26 mouse cellular contexts compared by ENCODE assay signal in genomic region chr2:180010686-180011085, GRCm38 (mm10). TPM values are rescaled to one million over a fixed set of nuclear protein-coding genes. Genes with fewer than 3 reads are reported as not detected.
DNase-seq lines count a peak whose midpoint lies in the region; ATAC-seq lines count a peak whose summit lies in the region.
"Had no signal": no experiment of that assay in that cellular context is flagged by ENCODE, and none has a peak within 500 bp of the region (broad histone marks: within the 10 kb centered on the region; RNA-seq: fewer than 3 reads in every experiment).

No protein-coding gene starts in this region.

- 94% methylated on average over 7 of the region's 7 CpGs for WGBS in forebrain, embryonic 11.5 days
- 92% methylated on average over 7 of the region's 7 CpGs for WGBS in forebrain, embryonic 13.5 days
- WGBS in heart, embryonic 10.5 days = 86% methylated on average over 7 of the region's 7 CpGs

- no peak overlapping the region for H3K9ac ChIP-seq in forebrain, embryonic 11.5 days (ENCODE audit: low read length)
- H3K9ac ChIP-seq in forebrain, embryonic 13.5 days = no peak overlapping the region
- H3K9ac ChIP-seq: forebrain, embryonic 15.5 days; heart, embryonic 12.5 days; heart, embryonic 15.5 days; hindbrain, embryonic 13.5 days; intestine, embryonic 15.5 days had no signal

- no peak overlapping the region for H3K4me3 ChIP-seq in forebrain, embryonic 11.5 days (ENCODE audit: low read depth, low read length)
- H3K4me3 ChIP-seq in forebrain, embryonic 13.5 days = no peak overlapping the region
- H3K4me3 ChIP-seq in heart, embryonic 10.5 days = no peak overlapping the region
- H3K4me3 ChIP-seq: forebrain, embryonic 10.5 days; forebrain, embryonic 15.5 days; heart, embryonic 12.5 days; heart, embryonic 15.5 days; hindbrain, embryonic 10.5 days; hindbrain, embryonic 13.5 days; intestine, embryonic 15.5 days had no signal

- no peaks in the 10 kb centered on the region for H3K4me1 ChIP-seq in forebrain, embryonic 11.5 days (replicated peaks; ENCODE audit: control insufficient read depth, insufficient read depth, low read length)
- H3K4me1 ChIP-seq in forebrain, embryonic 13.5 days = no peaks in the 10 kb centered on the region
- no peaks in the 10 kb centered on the region for H3K4me1 ChIP-seq in heart, embryonic 10.5 days
- H3K4me1 ChIP-seq: forebrain, embryonic 15.5 days; heart, embryonic 12.5 days; heart, embryonic 15.5 days; hindbrain, embryonic 10.5 days; hindbrain, embryonic 13.5 days had no signal

- no peak overlapping the region for H3K4me2 ChIP-seq in forebrain, embryonic 11.5 days (ENCODE audit: low read depth, low read length, severe bottlenecking)
- no peak overlapping the region for H3K4me2 ChIP-seq in forebrain, embryonic 13.5 days
- H3K4me2 ChIP-seq: forebrain, embryonic 15.5 days; heart, embryonic 12.5 days; heart, embryonic 15.5 days; hindbrain, embryonic 13.5 days; intestine, embryonic 15.5 days had no signal

- H3K36me3 ChIP-seq in forebrain, embryonic 11.5 days (ENCODE audit: control insufficient read depth, insufficient read depth, low read length) = no peaks in the 10 kb centered on the region
- H3K36me3 ChIP-seq in forebrain, embryonic 13.5 days (ENCODE audit: poor library complexity, severe bottlenecking) = no peaks in the 10 kb centered on the region
- H3K36me3 ChIP-seq in heart, embryonic 10.5 days = no peaks in the 10 kb centered on the region
- H3K36me3 ChIP-seq: forebrain, embryonic 10.5 days; forebrain, embryonic 15.5 days; heart, embryonic 12.5 days; heart, embryonic 15.5 days; hindbrain, embryonic 10.5 days; hindbrain, embryonic 13.5 days; intestine, embryonic 15.5 days had no signal

- intact Hi-C loops in left cerebral cortex, postnatal 10 days (cut with DNase I) = no loop called here

- ATAC-seq in forebrain, embryonic 11.5 days (replicated peaks; ENCODE audit: low FRiP score) = no peak
- ATAC-seq in forebrain, embryonic 13.5 days = no peak
- ATAC-seq: forebrain, embryonic 15.5 days; hindbrain, embryonic 16.5 days; intestine, embryonic 15.5 days had no signal

- DNase-seq in forebrain, embryonic 11.5 days (ENCODE audit: low spot score) = peak; percentile 31
- DNase-seq in heart, embryonic 10.5 days (ENCODE audit: low spot score) = peak; percentile 43
- DNase-seq in heart, adult 18-20 months = no peak
- DNase-seq in ES-CJ7 (ENCODE audit: low read depth, low spot score) = peak; percentile 40
- peak; percentile 40 for DNase-seq in ZHBTc4 (ENCODE audit: low read depth, low spot score)
- DNase-seq in adrenal gland, postnatal 14 days = no peak
- no peak for DNase-seq in left cerebral cortex, postnatal 10 days (ENCODE audit: extremely low spot score in 1 of 2, low spot score in 2 of 2)
- DNase-seq: adrenal gland, postnatal 10 days; cerebellum, adult 11-12 months; cerebellum, adult 8-10 months; cerebellum, postnatal 10 days; cerebellum, postnatal 36 days; embryo, embryonic 11 days; gastrocnemius, postnatal 10 days; heart, postnatal 10 days; heart, postnatal 36 days; kidney, adult 11 months had no signal

- H3K27ac ChIP-seq in forebrain, embryonic 11.5 days (ENCODE audit: low read depth, low read length) = no peak overlapping the region
- H3K27ac ChIP-seq in forebrain, embryonic 13.5 days = no peak overlapping the region
- H3K27ac ChIP-seq in heart, embryonic 10.5 days = no peak overlapping the region
- H3K27ac ChIP-seq: forebrain, embryonic 10.5 days; forebrain, embryonic 15.5 days; heart, embryonic 15.5 days; hindbrain, embryonic 10.5 days; hindbrain, embryonic 13.5 days; intestine, embryonic 15.5 days had no signal

- no peaks in the 10 kb centered on the region for H3K27me3 ChIP-seq in forebrain, embryonic 11.5 days (ENCODE audit: control insufficient read depth, insufficient read depth, low read length)
- H3K27me3 ChIP-seq in forebrain, embryonic 13.5 days = 0 out of 2 replicates have a peak, but pooled peaks cover 5% of the 10 kb centered on the region
- peaks cover 8% of the 10 kb centered on the region; the same call in 1 of the 2 replicates for H3K27me3 ChIP-seq in heart, embryonic 10.5 days (ENCODE audit: insufficient read depth, poor library complexity, severe bottlenecking)
- H3K27me3 ChIP-seq: forebrain, embryonic 15.5 days; heart, embryonic 15.5 days; hindbrain, embryonic 13.5 days; intestine, embryonic 15.5 days had no signal

- H3K9me3 ChIP-seq in forebrain, embryonic 11.5 days (ENCODE audit: control insufficient read depth, low read length) = no peaks in the 10 kb centered on the region
- no peaks in the 10 kb centered on the region for H3K9me3 ChIP-seq in forebrain, embryonic 13.5 days (replicated peaks)
- peaks cover 3% of the 10 kb centered on the region; the same call in 1 of the 2 replicates for H3K9me3 ChIP-seq in heart, embryonic 10.5 days
- H3K9me3 ChIP-seq: forebrain, embryonic 15.5 days; heart, embryonic 15.5 days; hindbrain, embryonic 13.5 days; intestine, embryonic 15.5 days had no signal

RNA-seq across cellular contexts. Expression of gene Lsm14b, which starts 14.1 kb away (rescaled TPM):
- 7.5 and 8.9 TPM in 2 replicates for polyA plus RNA-seq in forebrain, embryonic 11.5 days (2014; fragmentation: Nextera tagmentation; extraction: Ambion mirVana)
- polyA plus RNA-seq in forebrain, embryonic 13.5 days (2015; fragmentation: Nextera tagmentation; extraction: Ambion mirVana) = 20.4 and 20.6 TPM in 2 replicates
- 4.0 and 4.9 TPM in 2 replicates for polyA plus RNA-seq in heart, embryonic 10.5 days (2016; fragmentation: Nextera tagmentation; extraction: Ambion mirVana)
- 10 to 100 TPM; 62.0 to 62.3 TPM for total RNA-seq in heart, adult 18-20 months (2021)
- 36.0 and 36.8 TPM in 2 replicates for total RNA-seq in adrenal gland, postnatal 14 days (2021)
- 100 to 1,000 TPM; 142 to 143 TPM for total RNA-seq in left cerebral cortex, postnatal 10 days (2021)

RNA-seq across cellular contexts. Expression of gene Psma7, which starts 31.5 kb away (rescaled TPM):
- polyA plus RNA-seq in forebrain, embryonic 11.5 days (2014; fragmentation: Nextera tagmentation; extraction: Ambion mirVana) = 681 and 714 TPM in 2 replicates
- polyA plus RNA-seq in forebrain, embryonic 13.5 days (2015; fragmentation: Nextera tagmentation; extraction: Ambion mirVana) = 716 and 737 TPM in 2 replicates
- polyA plus RNA-seq in heart, embryonic 10.5 days (2016; fragmentation: Nextera tagmentation; extraction: Ambion mirVana) = 567 and 701 TPM in 2 replicates
- total RNA-seq in heart, adult 18-20 months (2021) = 100 to 1,000 TPM; 151 to 161 TPM
- total RNA-seq in adrenal gland, postnatal 14 days (2021) = 225 and 229 TPM in 2 replicates
- 100 to 1,000 TPM; 214 to 221 TPM for total RNA-seq in left cerebral cortex, postnatal 10 days (2021)

RNA-seq across cellular contexts. Expression of gene Ss18l1, which starts 31.6 kb away (rescaled TPM):
- polyA plus RNA-seq in forebrain, embryonic 11.5 days (2014; fragmentation: Nextera tagmentation; extraction: Ambion mirVana) = 16.8 and 17.8 TPM in 2 replicates
- polyA plus RNA-seq in forebrain, embryonic 13.5 days (2015; fragmentation: Nextera tagmentation; extraction: Ambion mirVana) = 33.9 and 38.7 TPM in 2 replicates
- 3.5 and 4.4 TPM in 2 replicates for polyA plus RNA-seq in heart, embryonic 10.5 days (2016; fragmentation: Nextera tagmentation; extraction: Ambion mirVana)
- 1 to 10 TPM; 1.9 TPM for total RNA-seq in heart, adult 18-20 months (2021)
- 7.0 and 7.5 TPM in 2 replicates for total RNA-seq in adrenal gland, postnatal 14 days (2021)
- total RNA-seq in left cerebral cortex, postnatal 10 days (2021) = 10 to 100 TPM; 35.8 to 37.3 TPM

RNA-seq across cellular contexts. Expression of gene Taf4, which starts 34.2 kb away (rescaled TPM):
- 7.4 and 8.2 TPM in 2 replicates for polyA plus RNA-seq in forebrain, embryonic 11.5 days (2014; fragmentation: Nextera tagmentation; extraction: Ambion mirVana)
- 5.2 and 6.0 TPM in 2 replicates for polyA plus RNA-seq in forebrain, embryonic 13.5 days (2015; fragmentation: Nextera tagmentation; extraction: Ambion mirVana)
- 2.2 and 3.2 TPM in 2 replicates for polyA plus RNA-seq in heart, embryonic 10.5 days (2016; fragmentation: Nextera tagmentation; extraction: Ambion mirVana)
- 10 to 100 TPM; 17.1 to 17.7 TPM for total RNA-seq in heart, adult 18-20 months (2021)
- total RNA-seq in adrenal gland, postnatal 14 days (2021) = 20.7 and 21.6 TPM in 2 replicates
- total RNA-seq in left cerebral cortex, postnatal 10 days (2021) = 10 to 100 TPM; 19.5 to 20.9 TPM

RNA-seq across cellular contexts. Expression of gene Mtg2, which starts 59.7 kb away (rescaled TPM):
- 32.3 and 34.8 TPM in 2 replicates for polyA plus RNA-seq in forebrain, embryonic 11.5 days (2014; fragmentation: Nextera tagmentation; extraction: Ambion mirVana)
- polyA plus RNA-seq in forebrain, embryonic 13.5 days (2015; fragmentation: Nextera tagmentation; extraction: Ambion mirVana) = 34.2 and 34.8 TPM in 2 replicates
- polyA plus RNA-seq in heart, embryonic 10.5 days (2016; fragmentation: Nextera tagmentation; extraction: Ambion mirVana) = 28.2 and 29.7 TPM in 2 replicates
- total RNA-seq in heart, adult 18-20 months (2021) = 10 to 100 TPM; 27.3 to 31.7 TPM
- 14.6 and 17.9 TPM in 2 replicates for total RNA-seq in adrenal gland, postnatal 14 days (2021)
- total RNA-seq in left cerebral cortex, postnatal 10 days (2021) = 10 to 100 TPM; 16.2 to 17.5 TPM

Comparison
In these comparisons a context has a peak if more than half of its experiments do, and no peak if none do; other contexts are left out.
1. DNase-seq: peak in forebrain, embryonic 11.5 days (single experiment), heart, embryonic 10.5 days (single experiment), ES-CJ7 (single experiment) and ZHBTc4 (single experiment); none in heart, adult 18-20 months (0 of 2), adrenal gland, postnatal 14 days (single experiment) and left cerebral cortex, postnatal 10 days (0 of 2).